Mouse (Mus musculus) thymus, postnatal 36 days (tissue): ENCODE results near the gene Cdc42ep2.

Source experiments
- DNase-seq, 2 experiments: peaks; one replicate each; pipeline ENCODE4 v3.0.0; 2022; ENCODE audit warnings: mixed read lengths in 2 of 2

The Cdc42ep2 gene

GRCm38 (mm10) chr19:5940173-5940572 is 15.6 kb upstream of the Cdc42ep2 start:
- DNase-seq = no peak

GRCm38 (mm10) chr19:5939715-5940114 is 15.1 kb upstream of the Cdc42ep2 start:
- DNase-seq = no peak

- no peak for DNase-seq
Observed at GRCm38 (mm10) chr19:5938516-5938915, 13.9 kb upstream of the Cdc42ep2 start.

GRCm38 (mm10) chr19:5937836-5938406 is 13.3 kb upstream of the Cdc42ep2 start:
- no peak for DNase-seq

- DNase-seq = no peak
Observed at GRCm38 (mm10) chr19:5937095-5937835, 12.6 kb upstream of the Cdc42ep2 start.

GRCm38 (mm10) chr19:5935691-5936090 is 11.1 kb upstream of the Cdc42ep2 start:
- no peak for DNase-seq

GRCm38 (mm10) chr19:5935266-5935665 is 10.7 kb upstream of the Cdc42ep2 start:
- DNase-seq = no peak

GRCm38 (mm10) chr19:5929634-5930596 is 5.3 kb upstream of the Cdc42ep2 start:
- no peak for DNase-seq

GRCm38 (mm10) chr19:5928546-5928945 is 3.9 kb upstream of the Cdc42ep2 start:
- no peak for DNase-seq

GRCm38 (mm10) chr19:5928104-5928503 is 3.5 kb upstream of the Cdc42ep2 start:
- DNase-seq = no peak

GRCm38 (mm10) chr19:5927532-5927931 is 2.9 kb upstream of the Cdc42ep2 start:
- DNase-seq = no peak

GRCm38 (mm10) chr19:5927026-5927425 is 2.4 kb upstream of the Cdc42ep2 start:
- DNase-seq = no peak

GRCm38 (mm10) chr19:5925311-5925855 is 767 bp upstream of the Cdc42ep2 start:
- DNase-seq = no peak

- peak; percentile 87 to 91 for DNase-seq
Observed at GRCm38 (mm10) chr19:5923990-5924712, 465 bp downstream of the Cdc42ep2 start.

GRCm38 (mm10) chr19:5922963-5923362 is 1.7 kb downstream of the Cdc42ep2 start:
- no peak for DNase-seq

GRCm38 (mm10) chr19:5922119-5922942 is 2.3 kb downstream of the Cdc42ep2 start:
- no peak for DNase-seq

- DNase-seq = no peak
Observed at GRCm38 (mm10) chr19:5921715-5922114, 2.9 kb downstream of the Cdc42ep2 start.

GRCm38 (mm10) chr19:5913007-5913719 is 11.5 kb downstream of the Cdc42ep2 start, which contains the start of gene Dpf2:
Dpf2 (minus strand) TSS chr19:5913010.
- no peak for DNase-seq

- DNase-seq = peak; percentile 99
Observed at GRCm38 (mm10) chr19:5912103-5913006, 12.3 kb downstream of the Cdc42ep2 start.
